Mouse (Mus musculus) MN1 (cell line): ENCODE data around the gene Rab31.

Source experiments
- DNase-seq: peaks from one replicate; pipeline ENCODE4 v3.0.0-alpha.2; 2016; ENCODE audit warnings: low spot score

Gene Rab31

GRCm38 (mm10) chr17:65783182-65784161 lies 10.9 kb upstream of the Rab31 start:
- DNase-seq, result peak; percentile 80

- DNase-seq, result peak; percentile 93
Observed at GRCm38 (mm10) chr17:65782551-65783141, 10.1 kb upstream of the Rab31 start, which contains the start of gene Ppp4r1. Gene Ppp4r1, plus strand, starts transcription at chr17:65782573.

- no peak for DNase-seq
Observed at GRCm38 (mm10) chr17:65780970-65781369, 8.4 kb upstream of the Rab31 start.

- no peak for DNase-seq
Observed at GRCm38 (mm10) chr17:65777461-65777860, 4.9 kb upstream of the Rab31 start.

GRCm38 (mm10) chr17:65776228-65776627 lies 3.7 kb upstream of the Rab31 start:
- DNase-seq, result no peak

- DNase-seq, result no peak
Observed at GRCm38 (mm10) chr17:65774439-65774838, 1.9 kb upstream of the Rab31 start.

- no peak for DNase-seq
Observed at GRCm38 (mm10) chr17:65773617-65774016, 1.1 kb upstream of the Rab31 start.

- DNase-seq, result no peak
Observed at GRCm38 (mm10) chr17:65770982-65771915, 1.3 kb downstream of the Rab31 start.

GRCm38 (mm10) chr17:65768486-65768885 lies 4.1 kb downstream of the Rab31 start:
- no peak for DNase-seq

- DNase-seq, result no peak
Observed at GRCm38 (mm10) chr17:65763221-65763620, 9.3 kb downstream of the Rab31 start.

GRCm38 (mm10) chr17:65757150-65757549 lies 15.4 kb downstream of the Rab31 start:
- DNase-seq, result peak; percentile 82

GRCm38 (mm10) chr17:65755857-65756256 lies 16.7 kb downstream of the Rab31 start:
- no peak for DNase-seq

- no peak for DNase-seq
Observed at GRCm38 (mm10) chr17:65753130-65753529, 19.4 kb downstream of the Rab31 start.

GRCm38 (mm10) chr17:65750301-65750700 lies 22.3 kb downstream of the Rab31 start:
- no peak for DNase-seq

GRCm38 (mm10) chr17:65749803-65750202 lies 22.7 kb downstream of the Rab31 start:
- DNase-seq, result no peak

GRCm38 (mm10) chr17:65748997-65749396 lies 23.6 kb downstream of the Rab31 start:
- no peak for DNase-seq

GRCm38 (mm10) chr17:65746314-65746713 lies 26.2 kb downstream of the Rab31 start:
- no peak for DNase-seq

GRCm38 (mm10) chr17:65743664-65744330 lies 28.8 kb downstream of the Rab31 start:
- no peak for DNase-seq

GRCm38 (mm10) chr17:65742969-65743368 lies 29.6 kb downstream of the Rab31 start:
- no peak for DNase-seq

GRCm38 (mm10) chr17:65742245-65742905 lies 30.2 kb downstream of the Rab31 start:
- no peak for DNase-seq

- no peak for DNase-seq
Observed at GRCm38 (mm10) chr17:65741565-65741964, 31.0 kb downstream of the Rab31 start.
